Mouse (Mus musculus): ENCODE results near the gene Gm49450. TPM values are rescaled to one million over a fixed set of nuclear protein-coding genes. Genes with fewer than 3 reads are reported as not detected.

Gm49450 gene
- polyA plus RNA-seq (2015; fragmentation: Nextera tagmentation; extraction: Ambion mirVana), result not detected in 2 replicates

GRCm38 (mm10) chr15:98953401-98954356 is at the start of gene Gm49450, which contains the start of gene Tuba1a:
Gene Gm49450 (minus strand): TSS chr15:98953551.
Gene Tuba1a (minus strand): TSS chr15:98953703.
- Histone ChIP-seq H3K4me2 (replicated peaks; ENCODE audit: low read depth) (peak within 1 kb of the TSS; percentile 55), H3K27me3 (ENCODE audit: control insufficient read depth, insufficient read depth, low read length) (no peaks in the 10 kb centered on the region), H3K9me3 (ENCODE audit: control insufficient read depth, low read length) (no peaks in the 10 kb centered on the region), H3K36me3 (ENCODE audit: control insufficient read depth, insufficient read depth, low read length) (no peaks in the 10 kb centered on the region; the same call in 1 of the 2 replicates), H3K27ac (replicated peaks) (peak within 1 kb of the TSS; percentile 92), H3K4me3 (ENCODE audit: low read depth, low read length) (peak within 1 kb of the TSS; percentile 77), H3K4me1 (replicated peaks; ENCODE audit: control insufficient read depth, insufficient read depth) (no peaks in the 10 kb centered on the region), H3K9ac (ENCODE audit: low read length) (peak within 1 kb of the TSS; percentile 89)
- DNase-seq (ENCODE audit: low spot score), result peak; percentile 77
- WGBS, result 7% methylated on average over 28 of the region's 28 CpGs
- TF ChIP-seq EP300 (optimal IDR thresholded peaks at IDR 0.05) (no peak), CTCF (IDR thresholded peaks at IDR 0.05; ENCODE audit: low read depth) (0 out of 2 replicates have a peak, but pooled peaks have one; percentile 4)
- ATAC-seq (ENCODE audit: low FRiP score, low TSS enrichment), result peak; percentile 96

GRCm38 (mm10) chr15:99001451-99001931 is 48.1 kb upstream of the Gm49450 start:
- Histone ChIP-seq H3K9ac (ENCODE audit: low read length) (no peak overlapping the region), H3K27me3 (ENCODE audit: control insufficient read depth, insufficient read depth, low read length) (no peaks in the 10 kb centered on the region), H3K4me1 (replicated peaks; ENCODE audit: control insufficient read depth, insufficient read depth) (no peaks in the 10 kb centered on the region), H3K27ac (replicated peaks) (no peak overlapping the region), H3K9me3 (ENCODE audit: control insufficient read depth, low read length) (no peaks in the 10 kb centered on the region), H3K4me2 (replicated peaks; ENCODE audit: low read depth) (peak overlapping the region; percentile 42), H3K36me3 (ENCODE audit: control insufficient read depth, insufficient read depth, low read length) (no peaks in the 10 kb centered on the region), H3K4me3 (ENCODE audit: low read depth, low read length) (no peak overlapping the region)
- DNase-seq (ENCODE audit: low spot score), result peak; percentile 42
- ATAC-seq (ENCODE audit: low FRiP score, low TSS enrichment), result peak; percentile 27; the same call in 1 of the 2 replicates
- no peak for TF ChIP-seq EP300 (optimal IDR thresholded peaks at IDR 0.05)
- no peak; the same call in 1 of the 2 replicates for TF ChIP-seq CTCF (IDR thresholded peaks at IDR 0.05; ENCODE audit: low read depth)
- WGBS, result 6% methylated on average over 17 of the region's 17 CpGs

- Histone ChIP-seq H3K9ac (ENCODE audit: low read length) (no peak overlapping the region), H3K4me1 (replicated peaks; ENCODE audit: control insufficient read depth, insufficient read depth) (no peaks in the 10 kb centered on the region), H3K27me3 (ENCODE audit: control insufficient read depth, insufficient read depth, low read length) (no peaks in the 10 kb centered on the region), H3K4me2 (replicated peaks; ENCODE audit: low read depth) (no peak overlapping the region; the same call in 1 of the 2 replicates), H3K36me3 (ENCODE audit: control insufficient read depth, insufficient read depth, low read length) (no peaks in the 10 kb centered on the region), H3K9me3 (ENCODE audit: control insufficient read depth, low read length) (no peaks in the 10 kb centered on the region), H3K4me3 (ENCODE audit: low read depth, low read length) (no peak overlapping the region), H3K27ac (replicated peaks) (peak overlapping the region; percentile 49; the same call in 1 of the 2 replicates)
- TF ChIP-seq EP300 (optimal IDR thresholded peaks at IDR 0.05) (no peak), CTCF (IDR thresholded peaks at IDR 0.05; ENCODE audit: low read depth) (peak; percentile 81)
- DNase-seq (ENCODE audit: low spot score) (peak; percentile 59), ATAC-seq (ENCODE audit: low FRiP score, low TSS enrichment) (no peak)
- WGBS, result 36% methylated on average over 14 of the region's 14 CpGs
These were observed 47.4 kb upstream of the Gm49450 start for GRCm38 (mm10) chr15:99000535-99001283.

GRCm38 (mm10) chr15:98998775-98999157 is 45.4 kb upstream of the Gm49450 start:
- Histone ChIP-seq H3K27ac (replicated peaks) (no peak overlapping the region), H3K36me3 (ENCODE audit: control insufficient read depth, insufficient read depth, low read length) (no peaks in the 10 kb centered on the region), H3K4me1 (replicated peaks; ENCODE audit: control insufficient read depth, insufficient read depth) (no peaks in the 10 kb centered on the region), H3K27me3 (ENCODE audit: control insufficient read depth, insufficient read depth, low read length) (no peaks in the 10 kb centered on the region), H3K9me3 (ENCODE audit: control insufficient read depth, low read length) (no peaks in the 10 kb centered on the region), H3K9ac (ENCODE audit: low read length) (no peak overlapping the region), H3K4me2 (replicated peaks; ENCODE audit: low read depth) (no peak overlapping the region), H3K4me3 (ENCODE audit: low read depth, low read length) (no peak overlapping the region)
- DNase-seq (ENCODE audit: low spot score), result no peak
- TF ChIP-seq CTCF (IDR thresholded peaks at IDR 0.05; ENCODE audit: low read depth), result no peak
- TF ChIP-seq EP300 (optimal IDR thresholded peaks at IDR 0.05), result no peak
- peak; percentile 33; the same call in 1 of the 2 replicates for ATAC-seq (ENCODE audit: low FRiP score, low TSS enrichment)
- 48% methylated on average over 6 of the region's 6 CpGs for WGBS

DNA sequence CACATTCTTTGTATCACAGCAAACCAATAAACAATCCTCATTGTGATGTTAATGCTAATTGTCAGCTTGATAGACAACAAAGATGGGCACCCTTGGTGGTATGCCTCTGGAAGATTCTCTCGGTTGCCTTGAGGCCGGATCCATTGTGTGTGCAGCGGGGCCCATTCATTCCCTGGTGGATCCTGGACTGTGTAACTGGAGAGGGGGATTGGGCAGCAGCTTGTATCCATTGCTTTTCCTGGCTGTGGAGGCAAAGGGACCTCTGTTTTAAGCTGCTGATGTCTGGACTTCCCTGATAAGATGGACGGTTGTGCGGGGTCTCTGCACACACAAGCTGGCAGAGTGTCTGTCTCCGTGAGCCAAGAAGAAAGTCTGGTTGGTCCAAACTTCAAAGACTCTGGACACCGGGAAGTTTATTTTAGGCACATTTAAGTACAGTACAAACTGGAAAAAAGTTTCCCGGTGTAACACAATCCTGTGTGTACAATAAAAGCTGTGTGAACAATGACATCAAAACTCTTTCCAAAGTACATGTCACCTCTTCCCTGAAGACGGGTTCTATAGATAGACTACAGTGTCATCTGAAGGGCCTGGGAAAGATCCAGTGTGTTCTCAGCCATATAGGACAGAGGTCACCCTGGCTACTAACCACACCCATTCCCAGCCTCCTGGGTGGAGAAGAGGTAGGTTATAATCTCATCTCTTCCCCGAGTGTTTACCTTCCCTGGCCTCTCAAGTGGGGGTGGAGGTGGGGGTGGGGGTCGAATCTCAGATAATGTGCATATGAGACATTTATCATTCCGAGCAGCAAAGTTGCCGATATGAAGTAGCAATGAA is 44.8 kb upstream of the Gm49450 start:
- TF ChIP-seq CTCF (IDR thresholded peaks at IDR 0.05; ENCODE audit: low read depth) (no peak), EP300 (optimal IDR thresholded peaks at IDR 0.05) (no peak)
- H3K9me3 ChIP-seq (ENCODE audit: control insufficient read depth, low read length), result no peaks in the 10 kb centered on the region
- no peaks in the 10 kb centered on the region for H3K27me3 ChIP-seq (ENCODE audit: control insufficient read depth, insufficient read depth, low read length)
- no peak overlapping the region for H3K4me2 ChIP-seq (replicated peaks; ENCODE audit: low read depth)
- H3K36me3 ChIP-seq (ENCODE audit: control insufficient read depth, insufficient read depth, low read length), result no peaks in the 10 kb centered on the region
- H3K9ac ChIP-seq (ENCODE audit: low read length), result no peak overlapping the region
- DNase-seq (ENCODE audit: low spot score), result peak; percentile 51
- H3K4me3 ChIP-seq (ENCODE audit: low read depth, low read length), result no peak overlapping the region
- 25% methylated on average over 13 of the region's 13 CpGs for WGBS
- no peaks in the 10 kb centered on the region for H3K4me1 ChIP-seq (replicated peaks; ENCODE audit: control insufficient read depth, insufficient read depth)
- peak; percentile 70 for ATAC-seq (ENCODE audit: low FRiP score, low TSS enrichment)
- peak overlapping the region; percentile 35; the same call in 1 of the 2 replicates for H3K27ac ChIP-seq (replicated peaks)
